Comparison of ENCODE assay signal across 9 mouse cellular contexts in genomic region chr4:141044816-141045215, GRCm38 (mm10). TPM values are rescaled to one million over a fixed set of nuclear protein-coding genes. Genes with fewer than 3 reads are reported as not detected.
DNase-seq lines count a peak whose midpoint lies in the region; ATAC-seq lines count a peak whose summit lies in the region.
"Had no signal": no experiment of that assay in that cellular context is flagged by ENCODE, and none has a peak within 500 bp of the region (broad histone marks: within the 10 kb centered on the region; RNA-seq: fewer than 3 reads in every experiment).

No protein-coding gene starts in this region.

- peak; percentile 41; the same call in 1 of the 2 replicates for ATAC-seq in frontal cortex, adult (ENCODE audit: low TSS enrichment)
- ATAC-seq in erythroblast, adult 5-6 weeks (replicated peaks; ENCODE audit: low FRiP score, poor library complexity, severe bottlenecking) = peak; percentile 56
- ATAC-seq in kidney, embryonic 14.5 days (ENCODE audit: low FRiP score, low TSS enrichment) = peak; percentile 45; the same call in 1 of the 2 replicates
- peak; percentile 76 for ATAC-seq in megakaryocyte, adult 5-6 weeks (ENCODE audit: poor library complexity, severe bottlenecking)

- no peaks in the 10 kb centered on the region for H3K27me3 ChIP-seq in kidney, embryonic 14.5 days (ENCODE audit: control insufficient read depth, insufficient read depth, low read length)

- no peak overlapping the region for H3K9ac ChIP-seq in kidney, embryonic 14.5 days (ENCODE audit: low read depth, low read length)

- H3K4me2 ChIP-seq in kidney, embryonic 14.5 days (replicated peaks; ENCODE audit: low read depth, low read length) = no peak overlapping the region

- no peaks in the 10 kb centered on the region for H3K9me3 ChIP-seq in kidney, embryonic 14.5 days (ENCODE audit: control insufficient read depth, low read length)

- no peak for DNase-seq in frontal cortex, postnatal 14 days (ENCODE audit: low spot score in 2 of 2)
- peak; percentile 43 for DNase-seq in 3T3-L1 (ENCODE audit: low read depth, low spot score)
- peak; percentile 76 for DNase-seq in adrenal gland, postnatal 14 days
- DNase-seq in spleen, postnatal 4 days (ENCODE audit: low spot score in 2 of 2) = peak; percentile 46 to 79

- H3K36me3 ChIP-seq in kidney, embryonic 14.5 days (ENCODE audit: control insufficient read depth, insufficient read depth, low read length) = peaks cover 17% of the 10 kb centered on the region

- H3K27ac ChIP-seq in kidney, embryonic 14.5 days (ENCODE audit: low read depth, low read length) = peak overlapping the region; percentile 43; the same call in 1 of the 2 replicates

- no peak overlapping the region for H3K4me3 ChIP-seq in kidney, embryonic 14.5 days (ENCODE audit: low read length)

- 10% methylated on average over 8 of the region's 8 CpGs for WGBS in kidney, embryonic 14.5 days

- peaks cover 22% of the 10 kb centered on the region; the same call in 1 of the 2 replicates for H3K4me1 ChIP-seq in kidney, embryonic 14.5 days (ENCODE audit: control insufficient read depth, insufficient read depth, low read length)

RNA-seq across cellular contexts. Expression of gene Crocc, which starts 15.5 kb away (rescaled TPM):
- total RNA-seq in adrenal gland, postnatal 14 days (2021) = 7.1 and 9.8 TPM in 2 replicates
- total RNA-seq in erythroblast, adult 5-6 weeks (2015; ENCODE audit: low replicate concordance) = not detected in 2 replicates
- 0.34 and 4.9 TPM in 2 replicates for total RNA-seq in erythroblast, adult 5-6 weeks (2017; ENCODE audit: low replicate concordance)
- polyA plus RNA-seq in kidney, embryonic 14.5 days (2014; fragmentation: Nextera tagmentation; extraction: Ambion mirVana) = 10.3 and 13.2 TPM in 2 replicates
- 1.9 and 2.8 TPM in 2 replicates for total RNA-seq in megakaryocyte, adult 5-6 weeks (2015)
- 8.6 and 9.1 TPM in 2 replicates for total RNA-seq in megakaryocyte, adult 5-6 weeks (2017)

RNA-seq across cellular contexts. Expression of gene Necap2, which starts 33.3 kb away (rescaled TPM):
- total RNA-seq in adrenal gland, postnatal 14 days (2021) = 45.5 and 56.4 TPM in 2 replicates
- 41.0 and 58.6 TPM in 2 replicates for total RNA-seq in erythroblast, adult 5-6 weeks (2015; ENCODE audit: low replicate concordance)
- 68.0 and 75.4 TPM in 2 replicates for total RNA-seq in erythroblast, adult 5-6 weeks (2017; ENCODE audit: low replicate concordance)
- polyA plus RNA-seq in kidney, embryonic 14.5 days (2014; fragmentation: Nextera tagmentation; extraction: Ambion mirVana) = 64.4 and 79.8 TPM in 2 replicates
- total RNA-seq in megakaryocyte, adult 5-6 weeks (2015) = 70.2 and 72.2 TPM in 2 replicates
- 126 and 133 TPM in 2 replicates for total RNA-seq in megakaryocyte, adult 5-6 weeks (2017)

RNA-seq across cellular contexts. Expression of gene Mfap2, which starts 34.6 kb away (rescaled TPM):
- 26.0 and 28.6 TPM in 2 replicates for total RNA-seq in adrenal gland, postnatal 14 days (2021)
- total RNA-seq in erythroblast, adult 5-6 weeks (2015; ENCODE audit: low replicate concordance) = not detected in 2 replicates
- not detected in 2 replicates for total RNA-seq in erythroblast, adult 5-6 weeks (2017; ENCODE audit: low replicate concordance)
- 412 and 476 TPM in 2 replicates for polyA plus RNA-seq in kidney, embryonic 14.5 days (2014; fragmentation: Nextera tagmentation; extraction: Ambion mirVana)
- not detected in 2 replicates for total RNA-seq in megakaryocyte, adult 5-6 weeks (2015)
- not detected in 2 replicates for total RNA-seq in megakaryocyte, adult 5-6 weeks (2017)

RNA-seq across cellular contexts. Expression of gene Spata21, which starts 43.3 kb away (rescaled TPM):
- not detected in 2 replicates for total RNA-seq in adrenal gland, postnatal 14 days (2021)
- total RNA-seq in erythroblast, adult 5-6 weeks (2015; ENCODE audit: low replicate concordance) = not detected in 2 replicates
- total RNA-seq in erythroblast, adult 5-6 weeks (2017; ENCODE audit: low replicate concordance) = not detected in 2 replicates
- 0.27 and 0.95 TPM in 2 replicates for polyA plus RNA-seq in kidney, embryonic 14.5 days (2014; fragmentation: Nextera tagmentation; extraction: Ambion mirVana)
- not detected in 2 replicates for total RNA-seq in megakaryocyte, adult 5-6 weeks (2015)
- not detected in 2 replicates for total RNA-seq in megakaryocyte, adult 5-6 weeks (2017)
- polyA plus RNA-seq: liver, embryonic 16.5 days had no signal

RNA-seq across cellular contexts. Expression of gene Atp13a2, which starts 58.1 kb away (rescaled TPM):
- 28.7 and 37.1 TPM in 2 replicates for total RNA-seq in adrenal gland, postnatal 14 days (2021)
- total RNA-seq in erythroblast, adult 5-6 weeks (2015; ENCODE audit: low replicate concordance) = 6.7 and 10.0 TPM in 2 replicates
- total RNA-seq in erythroblast, adult 5-6 weeks (2017; ENCODE audit: low replicate concordance) = 4.9 and 5.9 TPM in 2 replicates
- polyA plus RNA-seq in kidney, embryonic 14.5 days (2014; fragmentation: Nextera tagmentation; extraction: Ambion mirVana) = 26.5 and 39.5 TPM in 2 replicates
- total RNA-seq in megakaryocyte, adult 5-6 weeks (2015) = 25.1 and 29.7 TPM in 2 replicates
- 37.2 and 43.5 TPM in 2 replicates for total RNA-seq in megakaryocyte, adult 5-6 weeks (2017)

Comparison
In these comparisons a context has a peak if more than half of its experiments do, and no peak if none do; other contexts are left out.
1. DNase-seq: peak in 3T3-L1 (single experiment), adrenal gland, postnatal 14 days (single experiment) and spleen, postnatal 4 days (2 of 2); none in frontal cortex, postnatal 14 days (0 of 2).
2. RNA of gene Mfap2, which starts 34.6 kb away (total RNA-seq): 26.0 to 28.6 TPM in adrenal gland, postnatal 14 days; not detected in erythroblast, adult 5-6 weeks and not detected in megakaryocyte, adult 5-6 weeks; every median in the first group is over 10 times any median in the second.
3. Peak in every context shown above with its lines, with median percentiles within 50 percentile points of each other: ATAC-seq.